Mouse (Mus musculus): ENCODE measurements at regions not wholly inside any gene's neighbourhood (a gene's known extent, or its start where the extent isn't known, plus 50 kb on each side); places are given as distances from the start of the nearest gene placed in this dataset.
A peak's percentile ranks its signal among the peaks of the same experiment; 100 is the strongest.

DNA sequence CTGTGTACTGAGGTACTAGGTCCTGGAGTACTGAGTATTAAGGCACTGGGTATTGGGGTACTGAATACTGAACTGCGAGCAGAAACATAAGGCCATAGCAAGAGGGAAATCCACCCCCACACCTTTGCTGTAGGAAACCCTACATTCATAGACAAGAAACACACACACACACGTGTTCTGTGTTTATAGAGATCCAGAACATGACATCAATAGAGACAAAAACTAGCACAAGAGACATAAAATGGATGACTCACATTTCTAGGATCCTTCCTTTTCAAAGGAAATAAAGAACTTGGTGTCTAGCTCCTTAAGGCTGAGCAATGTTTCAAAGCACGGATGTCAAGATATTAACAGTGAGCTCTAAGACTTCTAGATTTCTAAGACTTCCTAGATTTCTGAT, 49.9 kb upstream of the Nepro start:
- no peak for DNase-seq (ENCODE audit: low spot score in 2 of 2)

DNA sequence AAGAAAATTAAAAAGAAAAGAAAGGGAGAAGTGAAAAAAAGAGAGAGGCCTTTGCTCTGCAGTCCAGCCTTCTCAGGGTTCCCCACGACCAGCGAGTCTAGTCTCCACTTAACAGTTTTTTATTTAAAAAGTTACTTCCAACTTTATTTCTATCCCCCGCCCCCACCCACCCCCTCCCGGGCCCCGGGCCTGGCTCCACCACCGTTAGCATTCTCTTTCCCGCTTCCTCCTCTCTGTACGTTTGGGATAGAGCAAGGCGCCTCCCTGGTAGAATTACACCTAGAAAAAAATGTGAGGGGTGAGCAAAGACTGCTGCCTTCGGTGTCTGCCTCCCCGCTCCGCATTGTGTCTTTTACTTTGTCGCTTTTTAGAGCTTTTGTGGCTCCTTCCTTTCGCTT, 51.7 kb upstream of the Nepro start:
- DNase-seq (ENCODE audit: low spot score in 2 of 2), result no peak

DNA sequence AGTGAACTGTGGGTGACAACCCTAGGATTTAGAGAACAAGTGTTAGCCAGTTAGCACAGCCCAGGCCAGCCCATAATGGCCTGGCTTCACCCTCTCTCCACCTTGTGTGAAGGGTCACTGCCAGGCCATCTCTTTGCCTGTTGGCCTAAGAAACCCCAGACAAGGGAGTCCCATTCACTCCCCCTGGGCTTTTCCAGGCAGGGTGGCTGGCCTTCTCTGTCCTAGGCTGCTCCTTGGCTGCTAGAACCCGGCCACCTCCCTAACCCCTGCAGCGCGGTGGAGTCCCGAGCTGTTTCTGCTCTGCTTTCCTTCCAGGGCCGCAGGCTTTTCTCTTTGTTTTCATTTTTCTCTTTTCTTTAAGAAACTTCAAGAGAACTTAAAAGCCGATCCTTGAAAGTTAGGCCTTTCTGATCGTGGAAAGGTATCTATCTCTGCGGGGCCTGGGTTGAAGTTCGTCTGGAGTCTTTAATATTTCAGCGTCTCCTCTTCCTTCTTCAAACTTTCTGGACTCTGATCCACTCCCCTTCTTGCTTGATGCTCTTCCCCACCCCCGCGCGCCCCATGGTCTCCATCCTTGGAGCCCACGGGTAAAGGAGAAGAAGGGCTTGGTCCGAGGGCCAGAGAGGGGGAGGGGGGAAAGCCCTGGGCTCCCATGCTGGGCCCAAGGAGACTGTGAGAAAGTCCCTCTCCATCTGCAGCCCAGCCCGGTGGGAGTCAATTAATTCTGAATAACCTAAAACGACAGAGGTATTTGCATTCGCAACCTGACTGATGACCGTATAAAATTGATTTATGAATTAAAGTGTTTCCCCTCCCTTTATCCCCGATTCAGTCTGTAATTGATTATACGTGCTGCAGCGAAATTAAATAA, 52.3 kb upstream of the Nepro start:
- DNase-seq (ENCODE audit: low spot score in 2 of 2), result no peak

DNA sequence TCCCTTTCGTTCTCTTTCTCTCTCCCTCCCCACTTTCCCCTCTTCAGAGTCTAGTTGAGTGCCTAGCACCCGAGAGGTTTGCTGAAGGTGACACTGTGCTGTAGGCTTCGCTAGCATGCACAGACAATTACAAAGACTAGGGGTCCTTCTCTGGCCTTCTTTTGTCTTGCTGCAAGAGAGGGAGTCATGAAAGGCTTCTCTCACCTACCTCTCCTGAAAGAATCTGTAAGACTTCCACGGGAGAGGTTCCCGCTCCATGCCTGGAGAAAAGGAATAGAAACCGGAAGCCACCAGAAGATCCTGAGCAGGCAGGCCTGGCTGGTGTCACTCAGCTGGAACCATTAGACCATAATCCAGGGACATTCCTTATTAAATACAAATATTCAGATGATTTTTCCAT, 56.0 kb upstream of the Nepro start:
- no peak for DNase-seq (ENCODE audit: low spot score in 2 of 2)

DNA sequence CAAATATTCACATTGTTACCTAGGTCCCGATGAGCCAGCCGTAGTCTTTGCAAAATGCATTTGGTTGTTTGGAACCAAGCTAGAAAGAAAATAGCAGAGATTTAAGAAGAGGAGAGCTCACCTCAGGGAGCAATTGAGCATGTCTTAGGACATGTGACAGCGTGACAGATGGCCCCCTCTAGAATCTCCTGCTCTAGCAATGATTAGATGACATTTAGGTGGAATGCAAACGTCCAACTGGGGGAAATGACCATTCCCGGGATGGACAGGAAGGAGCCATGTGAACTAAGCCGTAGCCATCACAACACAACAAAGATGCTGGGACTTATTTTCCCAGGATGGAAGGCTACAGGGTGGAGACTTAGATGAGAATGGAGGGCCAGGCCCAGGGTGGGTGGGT, 57.0 kb upstream of the Nepro start:
- DNase-seq (ENCODE audit: low spot score in 2 of 2), result no peak

DNA sequence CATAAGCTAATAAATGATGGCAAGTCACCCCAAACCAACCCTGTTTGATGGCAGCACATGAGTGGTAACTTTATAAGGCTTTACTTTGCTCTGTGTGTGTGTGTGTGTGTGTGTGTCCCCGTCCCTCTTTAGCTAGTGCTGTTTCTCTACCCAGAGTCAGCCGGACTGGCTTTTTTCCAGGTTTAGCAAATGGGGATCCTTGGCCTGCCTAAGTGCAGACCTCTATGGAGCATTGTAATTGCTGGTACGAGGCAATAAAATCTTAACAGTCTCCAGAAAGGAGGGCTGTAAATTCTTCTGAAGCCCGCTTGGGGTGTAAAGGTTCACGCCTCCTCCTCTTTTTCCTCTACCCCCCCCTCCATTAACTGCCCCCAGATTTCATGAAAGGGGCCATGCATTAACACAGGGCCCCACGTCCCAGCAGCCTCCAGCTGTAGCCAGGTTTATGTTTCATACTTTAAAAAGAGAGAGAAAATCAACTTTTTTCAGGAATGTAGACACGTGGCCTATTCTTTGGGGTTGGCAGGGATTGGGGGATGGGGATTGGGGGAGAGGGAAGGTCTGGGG, 57.6 kb upstream of the Nepro start:
- DNase-seq (ENCODE audit: low spot score in 2 of 2), result no peak

DNA sequence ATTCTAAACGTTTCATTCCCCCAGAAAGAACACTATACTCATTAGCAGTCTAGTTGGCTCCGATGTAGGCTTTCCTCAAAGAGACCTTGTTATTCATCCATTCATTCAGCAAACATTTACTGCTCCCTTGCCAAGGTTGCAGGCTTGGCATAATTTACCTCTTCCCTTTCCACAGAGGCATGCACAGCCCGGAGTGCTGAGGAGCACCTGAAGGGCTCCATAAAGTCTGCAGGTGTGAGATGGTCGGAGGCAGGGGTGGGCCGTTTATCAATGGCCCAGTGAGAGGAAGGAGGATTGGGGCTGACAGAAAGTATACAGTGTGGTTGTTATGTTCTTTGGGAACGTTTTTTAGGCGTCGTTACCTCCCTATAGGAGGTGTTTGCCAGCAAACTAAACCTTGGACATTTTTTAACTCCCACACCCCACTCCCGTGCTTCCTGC, 58.6 kb upstream of the Nepro start:
- no peak for DNase-seq (ENCODE audit: low spot score in 2 of 2)

DNA sequence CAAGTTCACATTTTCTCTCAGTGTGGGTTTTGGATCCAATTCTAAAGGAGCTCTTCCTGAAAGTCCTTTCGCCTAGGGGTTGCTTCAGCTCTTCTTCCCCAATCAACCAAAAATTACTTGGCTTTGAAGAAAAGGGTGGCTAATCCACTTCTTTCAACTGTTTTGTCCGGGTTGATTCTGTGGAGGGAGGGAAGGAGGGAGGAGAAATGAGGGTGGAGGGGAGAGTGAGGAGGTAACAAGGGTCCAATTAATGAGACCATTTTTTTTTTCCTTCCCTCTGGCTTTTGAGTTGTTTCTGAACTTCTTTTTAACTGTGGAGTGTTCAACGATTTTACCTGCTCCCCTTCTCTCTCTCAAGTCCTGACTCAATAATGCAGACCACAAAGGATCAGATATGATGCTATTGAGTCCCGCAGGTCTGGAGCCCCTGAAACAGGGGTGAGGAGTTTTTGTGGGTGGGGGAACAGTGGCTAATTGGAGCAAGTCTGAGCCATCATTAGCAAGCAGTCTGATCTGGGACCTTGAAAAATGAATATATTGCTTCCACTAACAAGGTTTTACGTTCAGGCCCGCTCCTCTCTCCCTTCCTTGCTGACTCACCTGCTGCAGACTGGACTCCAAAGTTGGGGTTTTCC, 61.0 kb upstream of the Nepro start:
- DNase-seq (ENCODE audit: low spot score in 2 of 2), result no peak

DNA sequence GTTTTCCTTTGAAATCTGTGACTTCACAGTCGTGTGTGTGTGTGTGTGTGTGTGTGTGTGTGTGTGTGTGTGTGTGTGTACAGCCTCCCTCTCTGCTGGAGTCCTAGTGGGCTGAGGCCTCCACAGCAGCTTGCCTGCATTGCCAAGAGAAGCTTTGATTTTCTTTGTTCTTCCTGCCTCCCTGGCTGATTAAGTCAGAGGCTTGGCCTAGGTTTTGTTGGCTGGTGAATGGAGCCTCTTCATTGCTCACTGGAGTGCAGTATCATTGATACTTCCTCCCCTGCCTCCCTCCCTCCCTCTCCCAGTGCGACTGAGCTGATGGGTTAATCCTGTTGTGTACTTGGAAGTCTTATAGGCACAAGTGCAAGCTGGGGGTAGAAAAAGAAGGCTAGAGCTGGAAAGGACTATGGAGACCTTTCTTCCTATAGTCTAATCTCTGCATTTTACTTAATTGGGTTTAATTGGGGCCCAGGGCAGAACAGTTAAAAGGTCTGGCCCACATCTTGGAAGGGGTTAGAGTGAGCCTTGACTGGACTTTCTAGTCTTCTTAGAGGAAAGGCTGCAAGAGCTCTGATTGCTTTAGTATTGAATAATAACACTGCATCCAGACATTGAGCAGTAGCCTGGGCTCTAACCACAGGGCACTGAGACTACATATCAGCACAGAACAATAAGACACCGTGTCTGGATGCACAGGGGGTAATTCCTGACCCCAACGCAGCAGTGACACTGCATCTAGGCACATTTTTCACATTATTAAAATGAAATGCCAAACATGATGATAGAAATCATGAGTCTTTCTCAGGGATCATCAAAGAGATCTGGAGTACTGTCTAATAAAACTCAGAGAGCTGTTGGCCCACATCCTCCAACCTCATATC, 62.9 kb upstream of the Nepro start:
- DNase-seq (ENCODE audit: low spot score in 2 of 2), result no peak

DNA sequence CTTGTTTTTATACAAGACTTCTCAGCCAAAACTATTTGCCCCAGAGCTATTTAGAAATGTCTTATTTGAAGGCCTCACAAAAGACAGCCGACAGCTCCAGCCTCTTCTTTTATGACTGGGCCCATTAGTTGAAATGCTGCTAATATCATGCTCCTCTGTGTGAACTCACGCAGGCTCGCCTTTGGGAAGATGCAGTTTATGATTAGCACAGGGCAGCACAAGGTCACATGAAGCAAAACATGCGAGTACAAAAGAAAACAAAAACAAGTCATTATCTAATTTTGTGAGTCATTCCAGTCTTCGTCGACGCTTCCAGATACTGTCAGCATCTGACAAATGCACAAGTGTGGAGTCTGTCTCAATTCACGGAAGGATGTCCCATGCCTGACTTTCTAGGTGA, 65.8 kb upstream of the Nepro start:
- no peak for DNase-seq (ENCODE audit: low spot score in 2 of 2)

DNA sequence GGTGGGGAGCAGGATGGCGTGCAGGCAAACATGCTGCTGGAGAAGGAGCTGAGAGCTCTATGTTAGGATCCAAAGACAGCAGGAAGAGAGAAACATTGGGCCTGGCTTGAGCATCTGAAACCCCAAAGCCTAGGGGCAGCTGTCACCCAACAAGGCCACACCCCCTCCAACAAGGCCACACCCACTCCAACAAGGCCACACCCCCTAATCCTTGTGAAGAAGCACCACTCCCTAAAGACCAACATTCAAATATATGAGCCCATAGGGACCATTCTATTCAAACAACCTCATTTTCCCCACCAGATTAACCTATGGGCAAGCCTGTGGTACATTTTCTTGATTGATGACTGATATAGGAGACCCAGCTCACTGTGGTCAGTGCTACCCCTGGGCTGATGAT, 67.9 kb upstream of the Nepro start:
- DNase-seq (ENCODE audit: low spot score in 2 of 2), result no peak

DNA sequence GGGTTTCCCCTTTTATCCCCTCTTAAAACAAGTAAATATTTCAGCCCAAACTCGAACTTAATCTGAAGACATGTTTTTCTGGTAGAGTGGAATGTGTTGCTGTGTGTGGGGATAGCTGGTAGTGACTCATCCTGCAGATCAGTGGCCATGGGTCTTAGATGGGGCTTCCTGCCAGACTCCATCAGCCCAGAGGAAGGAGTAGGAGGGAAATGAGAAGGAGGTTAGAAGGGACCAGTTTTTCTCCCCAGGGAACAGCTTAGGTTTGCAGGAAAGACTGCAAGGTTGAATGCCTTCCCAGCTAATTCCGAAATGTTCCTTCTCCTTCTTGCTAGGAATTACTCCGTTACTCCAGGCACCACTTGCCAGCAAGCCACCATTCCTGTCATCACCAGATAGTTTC, 68.8 kb upstream of the Nepro start:
- no peak for DNase-seq (ENCODE audit: low spot score in 2 of 2)

DNA sequence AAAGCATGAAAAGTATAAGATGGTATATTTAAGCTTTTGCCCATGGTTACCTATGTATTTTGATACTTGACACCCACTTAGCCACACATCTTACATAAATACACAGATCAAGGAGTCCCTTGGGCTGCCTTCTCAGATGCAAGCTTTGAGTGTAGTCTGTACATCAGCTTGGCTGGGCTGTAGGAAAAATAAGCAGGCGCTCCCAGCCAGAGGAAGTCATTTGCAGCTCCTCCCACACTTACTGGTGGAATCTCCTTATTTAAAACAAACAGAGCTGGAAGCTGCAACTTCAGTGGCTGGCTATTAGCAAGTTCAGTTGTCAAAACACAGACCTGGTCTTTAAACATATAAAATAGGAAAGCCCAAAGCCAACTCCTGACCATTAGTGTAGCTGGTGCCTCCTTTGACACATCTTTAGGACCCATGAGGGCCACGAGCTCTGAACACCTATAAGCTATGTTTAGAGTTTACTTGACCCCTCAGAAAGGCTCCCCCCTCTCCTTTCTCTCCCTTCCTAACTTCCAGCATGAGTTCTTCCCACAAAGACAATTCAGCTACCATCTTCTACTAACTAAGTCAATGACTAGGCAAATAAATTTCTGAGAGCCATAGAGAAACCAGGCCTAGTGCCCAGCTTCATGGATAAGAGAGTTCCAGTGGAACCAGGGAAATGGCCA, 75.4 kb upstream of the Nepro start:
- DNase-seq (ENCODE audit: low spot score in 2 of 2), result no peak

DNA sequence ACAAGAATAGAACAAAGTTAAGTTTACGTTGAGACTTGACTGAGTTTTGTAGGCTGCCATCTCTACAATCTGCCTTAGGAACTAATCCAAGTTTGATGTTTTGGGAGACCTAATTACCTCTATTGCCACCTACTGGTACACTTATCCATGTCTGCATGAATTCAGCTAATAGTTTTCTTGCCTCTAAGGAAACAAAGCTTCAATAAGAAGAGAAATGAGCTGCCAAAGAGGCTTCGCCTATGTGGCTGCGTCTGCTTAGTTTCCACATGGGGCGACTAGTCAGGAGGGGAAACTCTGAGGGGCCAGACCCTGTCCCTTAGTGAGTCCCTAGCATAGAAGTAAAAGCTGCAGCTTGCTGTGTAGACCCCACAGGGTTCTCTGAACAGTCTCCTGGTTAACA, 80.1 kb upstream of the Nepro start:
- peak; percentile 16 to 19 for DNase-seq (ENCODE audit: low spot score in 2 of 2)

DNA sequence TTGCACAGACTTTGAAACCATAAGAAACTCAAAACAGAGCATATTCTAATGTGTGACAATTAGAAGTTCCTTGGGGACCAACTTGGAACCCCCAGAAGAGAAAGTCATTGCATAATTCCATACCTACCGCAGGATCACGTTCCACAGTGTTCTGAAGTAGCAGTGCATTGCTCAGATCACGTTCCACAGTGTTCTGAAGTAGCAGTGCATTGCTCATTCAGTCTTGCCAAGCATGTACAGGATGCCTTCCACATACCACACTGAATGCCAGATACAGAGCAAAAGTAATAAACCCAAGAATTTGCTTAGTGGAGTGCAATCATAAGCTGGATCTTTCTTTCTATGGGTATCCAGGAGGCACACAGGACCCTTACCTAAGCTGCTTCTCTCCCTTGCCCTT, 78.4 kb upstream of the Boc start:
- no peak for DNase-seq (ENCODE audit: low spot score in 2 of 2)

DNA sequence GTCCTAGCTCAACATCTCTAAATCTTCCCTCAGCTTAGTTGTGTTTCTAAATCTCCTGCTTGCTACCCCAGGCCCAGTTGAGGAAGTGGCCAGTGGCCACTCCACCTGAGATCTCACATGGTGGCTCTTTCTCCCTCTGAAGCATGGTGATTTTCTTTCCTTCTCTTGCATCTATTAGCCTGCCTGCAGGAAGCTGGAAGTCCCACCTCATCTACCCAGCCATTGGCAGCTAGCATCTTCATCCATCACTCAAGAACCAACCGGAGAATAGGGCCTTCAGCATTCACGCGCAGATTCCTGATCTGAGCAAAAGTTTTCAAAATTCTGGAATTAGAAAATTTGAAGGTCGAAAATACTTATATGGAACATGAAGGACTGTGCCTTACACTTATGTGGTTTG, 75.8 kb upstream of the Boc start:
- DNase-seq (ENCODE audit: low spot score in 2 of 2), result no peak

DNA sequence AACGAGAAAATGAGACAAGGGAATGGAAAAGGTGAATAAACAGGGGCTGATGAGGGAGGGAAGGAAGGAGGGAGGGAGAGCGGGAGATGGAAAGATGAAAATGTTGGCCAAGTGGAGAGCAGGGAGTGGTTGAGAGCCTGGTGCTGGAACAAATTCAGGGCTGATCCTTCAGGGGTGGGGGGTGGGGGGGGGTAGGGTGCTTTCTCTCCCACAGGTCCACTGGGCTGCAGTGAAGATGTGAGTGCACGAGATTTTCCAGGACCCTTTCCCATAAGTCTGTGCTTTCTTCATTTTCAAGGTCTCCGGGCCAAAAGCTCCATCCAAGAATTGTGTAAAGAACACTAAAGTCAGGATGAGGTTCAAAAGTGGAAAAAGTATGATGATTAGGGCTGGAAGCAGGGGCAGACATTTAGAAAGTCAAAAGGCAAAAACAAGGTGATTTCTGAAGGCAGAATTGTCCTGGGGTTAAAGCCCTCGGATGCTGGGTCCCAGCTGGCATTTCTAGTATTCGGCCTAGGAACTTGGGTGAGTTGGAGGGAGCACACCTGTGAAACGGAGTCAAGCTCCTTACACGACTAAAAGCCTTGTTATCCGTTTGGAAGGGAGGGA, 74.5 kb upstream of the Boc start:
- DNase-seq (ENCODE audit: low spot score in 2 of 2), result peak in 1 of 2 experiments; percentile 12

DNA sequence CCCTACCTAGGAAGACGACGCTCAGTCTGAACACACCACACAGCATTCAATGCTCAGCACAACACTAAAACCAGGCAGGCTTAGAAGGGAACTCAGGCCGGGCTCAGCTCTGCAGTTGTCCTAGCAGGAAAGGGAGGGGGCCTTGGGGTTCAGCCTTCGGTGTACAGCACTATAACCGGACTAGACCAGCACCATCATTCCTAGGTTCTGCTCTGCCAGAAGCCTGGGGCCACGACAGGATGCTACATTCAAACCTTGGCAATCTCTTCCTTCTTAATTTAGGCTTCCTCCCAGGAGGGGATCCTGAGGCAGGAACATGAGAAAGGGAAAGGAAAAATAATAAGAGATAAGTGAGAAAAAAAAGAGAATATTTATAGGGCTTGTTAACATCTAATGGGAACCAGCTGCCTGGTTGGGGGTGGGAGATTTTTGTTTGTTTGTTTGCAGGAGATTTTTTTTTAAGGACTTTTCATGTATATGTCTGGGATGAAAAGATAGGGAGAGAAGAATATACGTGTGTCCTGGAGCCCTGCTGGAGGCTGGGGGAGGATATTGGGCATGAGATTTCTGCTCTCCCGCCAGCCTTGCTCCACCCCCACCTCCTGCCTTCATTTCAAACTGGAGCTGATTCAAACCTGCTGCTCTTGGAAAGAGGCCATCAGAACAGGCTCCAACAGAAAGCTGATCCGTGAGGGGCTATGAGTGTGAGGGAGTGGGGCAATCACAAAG, 73.8 kb upstream of the Boc start:
- peak; percentile 69 for DNase-seq (ENCODE audit: low spot score in 2 of 2)

DNA sequence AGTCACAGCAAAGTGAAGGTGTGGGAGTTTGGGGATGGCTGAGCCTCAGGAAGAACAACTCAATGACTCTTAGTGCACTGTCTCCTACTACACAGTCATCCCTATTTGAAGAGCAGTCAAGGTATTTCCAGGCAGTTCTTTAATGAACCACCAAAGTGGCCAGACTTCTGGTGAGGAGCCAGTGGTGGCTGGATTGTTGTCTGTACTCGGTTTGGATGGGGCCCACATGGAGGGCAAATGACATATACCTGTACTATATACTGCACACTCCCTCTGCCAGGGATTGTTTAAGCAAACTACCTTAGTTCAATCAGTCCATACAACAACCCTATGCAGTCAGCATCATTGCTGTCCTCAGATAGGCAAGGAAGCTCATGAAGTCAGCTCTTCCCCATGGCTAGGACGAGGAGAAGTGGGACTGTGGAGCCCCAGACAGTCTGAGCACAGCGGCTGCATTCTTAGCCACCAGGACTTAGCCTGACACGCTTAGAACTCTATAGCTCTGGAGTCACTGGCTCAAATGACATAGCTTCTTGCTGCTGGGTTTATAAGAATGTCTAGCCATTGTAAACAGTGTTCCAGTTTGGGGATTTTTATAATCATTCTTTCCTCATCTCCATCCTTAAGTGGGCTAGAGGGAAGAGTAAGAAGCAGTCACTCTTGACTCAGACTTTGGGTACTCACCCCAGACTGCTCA, 72.8 kb upstream of the Boc start:
- no peak for DNase-seq (ENCODE audit: low spot score in 2 of 2)

DNA sequence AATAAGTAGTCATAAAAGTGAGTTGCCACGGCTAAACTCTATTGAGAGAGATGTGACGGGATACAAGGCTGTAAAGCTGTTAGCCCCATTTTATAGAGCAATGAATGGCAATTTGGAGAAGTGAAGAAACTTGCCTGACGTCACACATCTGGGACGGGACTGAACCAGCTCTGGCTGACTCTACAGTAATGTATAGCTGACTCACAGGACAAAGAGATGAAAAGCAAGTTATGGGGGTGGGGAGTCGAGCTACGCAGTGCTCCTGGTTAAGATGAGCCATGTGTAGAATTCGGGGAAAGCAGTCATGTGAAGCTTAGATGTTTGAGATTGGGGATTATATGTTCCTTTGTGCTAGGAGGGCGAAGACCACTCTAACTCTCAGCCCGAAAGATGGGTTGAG, 72.2 kb upstream of the Boc start:
- DNase-seq (ENCODE audit: low spot score in 2 of 2), result no peak

Data from heart, adult 9 months (tissue).